Mouse (Mus musculus) liver, adult 2 months (tissue): ENCODE data around the gene Proser2. TPM values are rescaled to one million over a fixed set of nuclear protein-coding genes. Genes with fewer than 3 reads are reported as not detected.
A peak's percentile ranks its signal among the peaks of the same experiment; 100 is the strongest.

Source experiments
- DNase-seq: peaks from one replicate; pipeline ENCODE4 v3.0.0-alpha.2; 2011; ENCODE audit warnings: low read depth, low spot score; ENCODE audit errors: extremely low read depth
- H3K27ac ChIP-seq: fragments of 200-500 bp; replicated peaks from 2 replicates; pipeline ENCODE4 v1.5.1; 2012; ENCODE audit warnings: low read depth, mild to moderate bottlenecking, control low read depth, inconsistent platforms, low read length; ENCODE audit not compliant: insufficient read depth
- H3K27me3 ChIP-seq: fragments of 200-500 bp; 2 replicates; pipeline ENCODE4 v1.6.1; 2012; ENCODE audit warnings: mild to moderate bottlenecking, moderate library complexity, low read length, inconsistent platforms; ENCODE audit not compliant: control insufficient read depth, insufficient read depth
- H3K36me3 ChIP-seq: fragments of 200-500 bp; 2 replicates; pipeline ENCODE4 v1.6.1; 2012; ENCODE audit warnings: low read length, inconsistent platforms; ENCODE audit not compliant: control insufficient read depth, insufficient read depth
- H3K4me1 ChIP-seq: fragments of 200-500 bp; 2 replicates; pipeline ENCODE4 v1.6.1; 2011; ENCODE audit warnings: low read length; ENCODE audit not compliant: control insufficient read depth, insufficient read depth
- H3K4me3 ChIP-seq: fragments of 200-500 bp; 2 replicates; pipeline ENCODE4 v1.5.1; 2011; ENCODE audit warnings: low read depth, mild to moderate bottlenecking, control low read depth, low read length, moderate library complexity; ENCODE audit not compliant: insufficient read depth
- H3K79me2 ChIP-seq: fragments of 200-500 bp; 2 replicates; pipeline ENCODE4 v1.6.1; 2012; ENCODE audit warnings: inconsistent platforms, mild to moderate bottlenecking, low read length, moderate library complexity; ENCODE audit not compliant: control insufficient read depth, insufficient read depth
- H3K9ac ChIP-seq: fragments of 200-500 bp; 2 replicates; pipeline ENCODE4 v1.6.1; 2012; ENCODE audit warnings: low read depth, mild to moderate bottlenecking, control low read depth, inconsistent platforms, low read length
- CTCF ChIP-seq: fragments of 200-500 bp; IDR thresholded peaks from 2 replicates; pipeline ENCODE4 v1.5.1; 2011; ENCODE audit warnings: low read depth, low read length, control low read depth
- POLR2A ChIP-seq: fragments of 200-500 bp; IDR thresholded peaks from 2 replicates; pipeline ENCODE4 v1.6.1; 2011; ENCODE audit warnings: low read length, control low read depth; ENCODE audit not compliant: insufficient read depth; ENCODE audit errors: extremely low read depth
- WGBS: fragments of 180-500 bp; shearing (Covaris S2); methylation state at CpG from one replicate; pipeline ENCODE4 v1.1.7; 2018; 5-methylcytosine and 5-hydroxymethylcytosine counted together
- polyA plus RNA-seq: library from polyadenylated mRNA; depleted of rRNA; stranded (reverse); fragments of >200 nt; gene quantifications from 2 replicates; pipeline ENCODE4 v1.2.3, GENCODE M21; 2012
- total RNA-seq: library from RNA; depleted of rRNA; stranded (reverse); fragments of >200 nt; gene quantifications from 2 replicates; pipeline ENCODE4 v1.2.3, GENCODE M21; 2014

Proser2 gene
- total and polyA plus RNA-seq, 2 experiments = 8.9 to 20.0 TPM

DNA sequence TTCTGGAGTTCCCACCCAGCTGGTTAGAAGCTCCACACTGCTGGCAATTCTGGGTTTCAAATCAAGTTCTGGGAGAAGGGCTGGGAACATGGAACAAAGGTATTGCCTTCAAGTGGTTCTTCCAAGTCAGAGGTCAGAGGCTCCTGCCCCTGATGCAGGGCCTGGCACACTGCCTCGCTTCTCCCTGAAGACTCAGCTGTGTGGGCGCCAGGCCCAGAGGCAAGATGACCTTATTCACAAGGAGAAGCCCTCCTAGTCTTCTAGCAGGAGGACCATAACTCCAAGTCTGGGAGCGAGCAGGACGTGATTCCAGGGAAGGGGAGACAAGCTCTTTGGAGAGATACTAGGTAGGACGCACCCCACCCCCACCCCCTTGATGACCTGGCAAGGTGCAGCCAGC is 42.9 kb downstream of the Proser2 start:
- 96% methylated on average over 5 of the region's 5 CpGs for WGBS

DNA sequence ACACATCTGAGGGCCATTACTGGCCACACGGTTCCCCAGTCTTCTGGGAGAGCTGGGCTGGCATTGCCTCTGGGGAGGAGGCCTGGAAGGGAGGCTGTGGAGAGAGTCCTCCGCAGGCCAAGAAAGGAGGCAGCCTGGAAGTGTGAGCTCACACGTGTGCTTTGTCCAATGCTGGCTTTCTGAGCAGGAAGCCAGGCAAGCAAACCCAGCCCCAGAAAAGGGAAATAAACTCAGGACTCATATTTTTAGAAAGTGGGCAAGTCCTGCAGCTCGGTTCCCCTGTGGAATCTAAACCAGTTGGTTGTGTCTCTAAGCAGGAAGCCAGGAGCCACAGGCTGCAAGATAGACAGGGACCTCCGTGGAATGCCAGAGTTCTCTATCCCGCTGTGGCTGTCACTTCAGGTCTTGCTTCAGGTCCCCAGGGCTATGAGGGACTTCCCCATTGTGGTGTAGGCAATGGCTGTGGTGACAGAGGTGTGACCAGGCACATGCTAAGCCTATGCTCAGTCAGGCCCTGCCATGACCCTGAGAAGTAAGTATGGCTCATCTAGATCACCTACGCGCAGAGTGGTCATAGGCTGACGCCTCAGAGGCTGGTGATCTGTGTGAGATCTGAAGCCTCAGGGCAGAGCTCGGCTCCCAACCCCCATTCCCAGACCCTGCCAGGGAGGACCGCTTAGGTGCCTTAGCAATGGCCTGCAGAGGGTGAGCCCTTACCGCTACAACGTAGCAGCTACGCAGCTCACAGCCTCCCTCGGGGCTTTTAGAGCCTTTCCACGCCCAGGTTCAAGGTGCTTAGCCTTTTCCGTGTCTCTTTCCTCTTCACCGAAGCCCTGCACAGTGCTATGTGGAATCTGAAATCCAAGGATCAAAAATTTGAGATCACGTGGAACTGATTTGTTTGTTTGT is 44.1 kb downstream of the Proser2 start:
- no peaks in the 10 kb centered on the region for H3K27me3 ChIP-seq
- no peak for DNase-seq
- no peaks in the 10 kb centered on the region for H3K36me3 ChIP-seq
- H3K79me2 ChIP-seq = no peaks in the 10 kb centered on the region
- 88% methylated on average over 19 of the region's 19 CpGs for WGBS
- no peaks in the 10 kb centered on the region for H3K4me1 ChIP-seq
- no peak overlapping the region for H3K9ac ChIP-seq
- H3K4me3 ChIP-seq = no peak overlapping the region
- no peak overlapping the region for H3K27ac ChIP-seq
- TF ChIP-seq CTCF = no peak

More for the DNA sequence above, 42.9 kb downstream of the Proser2 start:
- Histone ChIP-seq H3K9ac (no peak overlapping the region), H3K36me3 (no peaks in the 10 kb centered on the region), H3K79me2 (no peaks in the 10 kb centered on the region), H3K4me3 (no peak overlapping the region), H3K4me1 (no peaks in the 10 kb centered on the region), H3K27ac (no peak overlapping the region), H3K27me3 (no peaks in the 10 kb centered on the region)
- no peak for DNase-seq
- TF ChIP-seq CTCF (no peak), POLR2A (no peak)

DNA sequence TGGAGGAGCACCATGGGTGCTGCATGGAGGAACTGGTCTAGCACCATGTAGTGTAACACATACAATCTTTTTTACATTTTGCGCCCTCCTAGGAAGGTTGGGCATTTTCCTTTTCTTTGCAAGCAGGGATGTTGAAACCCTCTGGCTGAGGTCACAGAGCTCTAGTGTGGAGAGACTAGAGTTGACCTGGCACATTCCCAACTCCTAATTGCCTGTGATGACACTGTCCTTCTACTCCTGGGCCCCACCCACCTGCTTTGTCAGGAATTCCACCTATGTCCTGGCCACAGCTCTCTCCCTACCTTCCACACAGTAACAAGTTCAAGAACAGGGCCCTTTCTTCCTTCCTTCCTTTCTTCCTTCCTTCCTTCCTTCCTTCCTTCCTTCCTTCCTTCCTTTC is 46.3 kb downstream of the Proser2 start:
- TF ChIP-seq CTCF = no peak
- no peak for TF ChIP-seq POLR2A
- Histone ChIP-seq H3K9ac (no peak overlapping the region), H3K27me3 (no peaks in the 10 kb centered on the region), H3K4me3 (no peak overlapping the region), H3K27ac (no peak overlapping the region), H3K79me2 (no peaks in the 10 kb centered on the region), H3K4me1 (no peaks in the 10 kb centered on the region), H3K36me3 (no peaks in the 10 kb centered on the region)
- 94% methylated on average over 1 of the region's 1 CpGs for WGBS
- DNase-seq = peak; percentile 33

DNA sequence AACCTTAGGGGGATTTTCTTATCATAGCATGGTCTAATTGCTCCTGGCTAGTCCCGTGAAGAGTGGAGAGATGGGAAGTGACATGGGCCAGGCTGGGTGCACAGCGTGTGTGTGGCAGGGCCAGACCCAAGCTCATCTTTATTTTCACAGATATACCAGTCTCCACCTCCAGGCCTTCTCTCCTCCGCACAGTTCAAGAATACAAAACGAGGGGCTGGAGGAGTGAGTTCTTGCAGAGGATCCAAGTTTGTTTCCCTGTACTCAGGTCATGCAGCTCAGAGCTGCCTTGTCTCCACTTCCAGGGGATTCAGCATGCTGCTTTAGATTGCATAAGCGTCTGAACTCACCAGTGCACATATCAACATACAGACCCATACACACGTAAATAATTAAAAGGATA is 47.4 kb downstream of the Proser2 start:
- no peaks in the 10 kb centered on the region for H3K27me3 ChIP-seq
- no peaks in the 10 kb centered on the region for H3K4me1 ChIP-seq
- H3K36me3 ChIP-seq = no peaks in the 10 kb centered on the region
- no peak for TF ChIP-seq POLR2A
- no peak for TF ChIP-seq CTCF
- no peak overlapping the region for H3K9ac ChIP-seq
- DNase-seq = no peak
- no peaks in the 10 kb centered on the region for H3K79me2 ChIP-seq
- H3K27ac ChIP-seq = no peak overlapping the region
- WGBS = 93% methylated on average over 6 of the region's 6 CpGs
- H3K4me3 ChIP-seq = no peak overlapping the region

DNA sequence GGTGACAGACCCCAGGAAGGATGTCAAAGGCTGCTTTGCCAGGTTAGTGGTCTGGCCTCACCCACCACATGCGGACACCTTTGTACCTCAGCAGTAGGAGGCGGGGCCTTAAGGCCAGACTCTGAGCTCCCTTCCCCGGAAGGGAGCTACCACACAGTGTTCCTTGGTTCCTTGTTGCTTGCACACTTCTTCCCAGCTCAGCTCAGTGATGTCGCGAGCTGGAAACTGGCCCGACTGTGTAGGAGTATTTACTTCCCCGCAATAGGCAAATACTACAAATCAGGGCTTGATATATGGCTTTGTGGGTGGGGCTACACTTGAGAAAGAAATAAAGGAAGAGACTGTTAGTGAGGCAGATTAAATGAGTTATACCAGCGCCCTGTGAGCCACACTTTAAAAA is 48.9 kb downstream of the Proser2 start:
- WGBS = 35% methylated on average over 8 of the region's 8 CpGs

DNA sequence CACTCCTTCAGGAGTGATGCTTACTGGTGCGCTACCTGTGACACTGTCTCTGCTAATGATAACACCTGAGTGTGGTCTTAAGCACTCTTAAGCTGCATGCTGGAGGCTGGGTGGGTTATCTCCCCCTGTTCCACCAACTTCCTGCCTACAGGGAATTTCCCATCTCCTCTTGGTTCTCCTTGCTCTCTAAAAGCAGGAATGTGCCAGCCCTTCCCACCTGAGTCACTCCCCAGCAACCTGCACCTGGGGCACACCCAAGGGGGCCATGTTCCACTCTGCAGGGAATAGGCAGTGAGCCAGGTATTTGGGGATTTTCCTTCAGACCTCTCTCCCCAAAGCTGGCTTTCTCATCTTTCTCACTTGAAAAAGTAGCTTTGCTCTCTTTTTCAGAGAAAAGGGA is 50.0 kb downstream of the Proser2 start:
- no peak overlapping the region for H3K9ac ChIP-seq
- TF ChIP-seq POLR2A (no peak), CTCF (no peak)
- no peak overlapping the region for H3K4me3 ChIP-seq
- H3K27ac ChIP-seq = no peak overlapping the region
- DNase-seq = no peak
- no peaks in the 10 kb centered on the region for H3K27me3 ChIP-seq
- H3K36me3 ChIP-seq = no peaks in the 10 kb centered on the region
- H3K79me2 ChIP-seq = no peaks in the 10 kb centered on the region
- WGBS = 100% methylated on average over 1 of the region's 1 CpGs
- H3K4me1 ChIP-seq = peaks cover under 1% of the 10 kb centered on the region

More for the DNA sequence above, 48.9 kb downstream of the Proser2 start:
- Histone ChIP-seq H3K4me1 (no peaks in the 10 kb centered on the region), H3K36me3 (no peaks in the 10 kb centered on the region), H3K27ac (no peak overlapping the region), H3K27me3 (no peaks in the 10 kb centered on the region), H3K9ac (no peak overlapping the region), H3K4me3 (no peak overlapping the region), H3K79me2 (no peaks in the 10 kb centered on the region)
- DNase-seq = no peak
- no peak for TF ChIP-seq CTCF
- no peak for TF ChIP-seq POLR2A
